Mouse (Mus musculus): Measurements from ENCODE around the gene Helz.
"Not testable (repeated sequence)": the region's sequence is repeated elsewhere in the genome, so short reads cannot be mapped to it uniquely, and the experiment has no call there.

The Helz gene

DNA sequence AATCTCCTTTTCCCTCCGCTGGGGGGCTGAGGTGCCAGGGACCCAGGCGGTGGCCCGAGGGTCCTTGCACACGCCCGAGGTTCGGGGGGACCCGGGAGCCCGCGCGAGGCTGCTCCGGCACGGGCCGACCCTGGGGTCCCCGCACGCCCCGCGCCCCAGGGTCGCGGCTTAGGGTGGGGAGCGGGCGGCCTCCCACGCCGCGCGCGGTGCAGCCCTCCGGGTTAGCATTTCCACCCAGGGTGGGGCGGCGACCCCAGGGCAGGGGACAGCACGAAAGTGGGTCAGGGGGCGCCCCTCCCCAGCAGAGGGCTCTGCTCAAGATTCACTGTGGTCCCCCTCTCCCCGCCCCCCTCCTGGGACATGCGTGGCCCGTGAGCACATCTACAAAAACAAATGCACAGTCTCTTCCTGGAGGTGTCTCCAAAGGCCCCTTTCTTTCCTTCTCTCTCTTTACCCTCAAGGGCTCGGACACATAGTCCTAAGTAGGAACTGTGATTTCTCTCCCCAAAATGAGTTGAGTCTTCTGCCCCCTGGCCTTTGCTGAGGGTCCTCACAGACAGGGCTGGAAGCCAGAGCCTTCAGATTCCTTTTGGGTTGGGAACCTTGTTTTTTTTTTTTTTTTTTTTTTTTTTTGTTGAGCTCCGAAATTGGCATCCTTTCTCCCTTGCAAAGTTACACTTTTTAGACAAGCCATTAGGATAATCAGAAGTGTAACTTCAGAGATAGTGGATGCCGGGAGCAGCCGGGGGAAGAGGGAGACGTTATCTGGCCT, 660 bp downstream of the Helz start:
- DNase-seq (ENCODE audit: low read depth, low spot score) = peak; percentile 30

DNA sequence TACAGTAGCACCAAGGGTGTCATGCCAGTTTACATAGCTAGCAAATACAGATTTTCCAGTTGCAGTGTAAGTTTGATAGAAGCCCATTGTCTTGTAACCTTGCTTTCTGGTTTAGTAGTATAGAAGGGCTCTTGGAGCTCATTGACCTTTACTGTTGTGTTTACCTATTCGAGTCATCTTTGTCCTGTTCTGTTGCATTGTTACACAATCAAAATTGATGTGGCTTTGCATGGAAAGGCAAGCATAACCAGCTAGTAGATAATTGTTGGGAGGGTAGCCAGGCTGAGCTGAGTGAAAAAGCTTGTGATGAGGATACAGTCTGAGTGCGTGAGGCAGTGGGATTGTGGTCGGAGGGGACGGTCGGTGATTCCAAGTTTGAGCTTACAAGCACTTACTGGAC, 12.1 kb downstream of the Helz start:
- no peak for DNase-seq (ENCODE audit: low read depth, low spot score)

DNA sequence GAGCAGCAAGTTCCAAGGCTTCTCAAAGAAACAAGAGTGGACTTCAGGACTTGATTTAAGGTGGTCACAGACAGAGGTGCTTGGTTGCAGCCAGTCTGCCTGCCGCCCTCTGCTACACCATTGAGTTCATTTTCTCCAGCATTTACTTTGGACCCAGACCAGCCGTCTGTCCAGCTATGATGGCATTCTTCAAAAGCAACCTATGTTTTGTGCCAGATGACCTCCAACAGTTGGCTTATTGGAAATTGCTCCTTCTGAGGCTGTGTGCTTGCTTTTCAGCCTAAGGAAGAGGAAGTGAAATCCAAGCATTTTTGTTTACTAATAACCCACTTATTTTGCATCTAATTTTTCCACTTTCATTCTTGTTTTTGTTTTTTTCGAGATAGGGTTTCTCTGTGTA, 19.7 kb downstream of the Helz start:
- no peak for DNase-seq (ENCODE audit: low read depth, low spot score)

DNA sequence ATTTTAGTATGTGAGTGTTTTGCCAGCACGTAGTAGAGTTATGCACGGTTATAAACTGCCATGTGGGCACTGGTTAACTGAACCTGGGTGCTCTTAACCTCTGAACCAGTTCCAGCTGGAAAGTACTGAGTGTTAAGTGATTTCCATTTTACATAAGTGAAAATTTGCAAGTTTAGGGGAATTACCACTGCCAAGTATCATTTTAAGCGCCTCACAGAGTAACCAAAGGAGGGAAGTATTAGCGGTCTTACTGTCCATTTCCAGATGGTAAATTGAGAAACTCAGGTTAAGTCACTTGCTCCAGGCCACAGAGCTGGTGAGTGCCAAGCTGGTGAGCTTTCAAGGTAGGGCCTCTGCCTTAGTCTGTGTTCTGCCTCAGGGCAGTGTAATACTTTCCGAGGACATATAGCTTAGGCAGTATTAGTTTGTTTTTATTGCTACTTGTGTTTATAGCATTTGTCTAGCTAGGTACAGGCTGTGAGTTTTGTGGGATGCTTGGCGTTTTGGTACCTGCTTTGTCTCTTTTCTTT, 20.8 kb downstream of the Helz start:
- DNase-seq (ENCODE audit: low read depth, low spot score) = no peak

DNA sequence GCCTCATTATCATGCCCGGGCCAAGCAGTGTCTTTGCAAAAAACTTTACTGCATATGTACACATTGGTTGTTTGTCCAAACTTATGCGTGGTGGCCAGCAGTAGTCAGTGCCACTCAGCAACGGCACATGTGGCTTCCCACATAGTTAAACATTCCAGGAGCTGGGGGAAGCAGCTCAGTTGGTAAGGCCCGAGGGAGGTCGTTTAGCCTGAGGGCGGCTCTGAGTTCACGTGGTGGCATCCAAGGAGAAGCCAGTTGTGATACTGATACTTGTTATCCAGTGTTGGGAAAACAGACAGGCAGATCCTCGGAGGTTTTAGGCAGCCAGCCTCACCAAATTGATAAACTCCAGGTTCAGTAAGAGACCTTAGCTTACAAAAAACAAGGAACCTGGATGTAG, 23.2 kb downstream of the Helz start:
- DNase-seq (ENCODE audit: low read depth, low spot score) = not testable (repeated sequence)

DNA sequence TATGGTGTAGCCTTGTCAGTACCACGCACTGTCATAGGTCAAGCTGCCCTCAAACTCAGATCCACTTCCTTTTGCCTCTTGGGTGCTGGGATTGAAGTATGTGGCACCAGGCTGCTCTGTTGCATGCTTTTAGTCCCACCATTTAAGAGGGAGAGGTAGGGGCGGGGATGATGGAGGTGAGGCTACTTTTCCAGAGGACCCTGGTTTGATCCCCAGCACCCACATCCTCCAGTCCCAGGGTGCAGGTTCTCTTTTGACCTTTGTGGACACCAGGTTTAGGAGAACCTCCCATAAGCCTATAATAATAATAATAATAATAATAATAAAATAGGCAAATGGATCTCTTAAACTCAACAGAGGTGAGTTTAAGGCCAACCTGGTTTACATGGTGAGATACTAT, 23.6 kb downstream of the Helz start:
- DNase-seq (ENCODE audit: low read depth, low spot score) = no peak

DNA sequence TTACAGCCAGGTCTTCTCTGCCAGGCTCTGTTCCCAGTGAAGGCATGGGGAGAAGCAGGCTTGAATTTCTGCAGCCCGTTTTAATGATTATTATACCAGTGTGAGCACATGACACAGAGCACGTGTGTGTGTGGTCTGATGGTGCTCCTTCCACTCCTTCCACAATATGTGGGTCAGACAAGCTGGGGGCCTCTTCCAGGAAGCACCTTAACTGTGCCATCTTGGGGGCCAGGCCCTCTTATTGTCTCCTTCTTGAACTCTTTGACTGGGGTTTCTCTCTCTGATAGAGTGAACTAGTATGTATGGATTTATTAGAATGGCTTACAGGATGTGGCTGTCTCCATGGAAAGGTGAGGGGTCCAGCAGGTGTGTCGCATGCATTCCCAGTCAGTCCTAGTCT, 24.8 kb downstream of the Helz start:
- DNase-seq (ENCODE audit: low read depth, low spot score) = no peak

DNA sequence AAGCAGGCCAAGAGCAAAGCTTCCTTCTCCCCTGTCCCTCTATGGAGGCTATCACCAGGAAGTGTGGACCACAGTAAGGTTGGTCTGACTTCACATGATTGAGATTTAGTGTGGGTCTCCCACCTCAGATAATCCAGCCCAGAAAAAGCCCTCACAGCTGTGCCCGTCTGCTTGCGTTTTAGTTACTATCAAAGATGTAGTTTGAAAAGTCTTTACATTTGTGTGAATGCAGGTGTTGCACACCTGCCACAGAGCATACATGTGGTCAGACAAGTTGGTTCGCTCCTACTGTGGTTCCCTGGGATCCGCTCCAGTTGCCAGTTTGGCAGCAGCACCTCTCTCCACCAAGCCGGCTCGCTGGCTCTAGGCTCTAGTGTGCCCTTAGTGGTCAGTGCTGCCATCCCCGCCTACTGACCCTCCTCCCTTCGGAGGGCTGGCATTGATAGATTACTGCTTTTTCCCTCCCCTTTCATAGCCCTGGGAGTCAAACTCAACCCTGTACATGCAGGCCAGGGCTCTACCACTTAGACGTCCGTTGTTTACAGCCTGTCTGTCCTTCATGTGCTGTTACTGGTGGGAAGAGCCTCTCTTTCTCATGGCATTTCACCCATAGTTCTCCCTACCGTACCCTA, 25.4 kb downstream of the Helz start:
- peak; percentile 15 for DNase-seq (ENCODE audit: low read depth, low spot score)

DNA sequence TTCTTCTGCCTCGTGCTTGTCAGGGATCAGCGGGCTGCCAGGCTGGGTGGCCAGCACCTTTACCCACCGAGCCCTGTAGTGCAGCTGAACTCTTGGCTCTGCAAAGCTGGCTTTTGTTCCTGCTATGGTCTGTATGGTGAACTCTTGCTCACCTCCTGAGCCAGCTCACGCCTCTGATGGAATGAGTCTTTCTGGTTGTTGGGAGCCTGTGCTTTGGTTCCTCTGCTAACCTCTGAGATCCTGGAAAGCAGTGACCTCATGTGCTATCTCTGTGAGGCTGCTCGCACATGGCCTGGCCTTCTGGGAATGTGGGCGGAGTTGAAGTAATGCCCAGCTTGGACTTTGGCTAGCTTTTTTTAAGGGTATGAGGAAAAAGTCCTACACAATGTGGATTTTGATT, 26.1 kb downstream of the Helz start:
- peak; percentile 75 for DNase-seq (ENCODE audit: low read depth, low spot score)

DNA sequence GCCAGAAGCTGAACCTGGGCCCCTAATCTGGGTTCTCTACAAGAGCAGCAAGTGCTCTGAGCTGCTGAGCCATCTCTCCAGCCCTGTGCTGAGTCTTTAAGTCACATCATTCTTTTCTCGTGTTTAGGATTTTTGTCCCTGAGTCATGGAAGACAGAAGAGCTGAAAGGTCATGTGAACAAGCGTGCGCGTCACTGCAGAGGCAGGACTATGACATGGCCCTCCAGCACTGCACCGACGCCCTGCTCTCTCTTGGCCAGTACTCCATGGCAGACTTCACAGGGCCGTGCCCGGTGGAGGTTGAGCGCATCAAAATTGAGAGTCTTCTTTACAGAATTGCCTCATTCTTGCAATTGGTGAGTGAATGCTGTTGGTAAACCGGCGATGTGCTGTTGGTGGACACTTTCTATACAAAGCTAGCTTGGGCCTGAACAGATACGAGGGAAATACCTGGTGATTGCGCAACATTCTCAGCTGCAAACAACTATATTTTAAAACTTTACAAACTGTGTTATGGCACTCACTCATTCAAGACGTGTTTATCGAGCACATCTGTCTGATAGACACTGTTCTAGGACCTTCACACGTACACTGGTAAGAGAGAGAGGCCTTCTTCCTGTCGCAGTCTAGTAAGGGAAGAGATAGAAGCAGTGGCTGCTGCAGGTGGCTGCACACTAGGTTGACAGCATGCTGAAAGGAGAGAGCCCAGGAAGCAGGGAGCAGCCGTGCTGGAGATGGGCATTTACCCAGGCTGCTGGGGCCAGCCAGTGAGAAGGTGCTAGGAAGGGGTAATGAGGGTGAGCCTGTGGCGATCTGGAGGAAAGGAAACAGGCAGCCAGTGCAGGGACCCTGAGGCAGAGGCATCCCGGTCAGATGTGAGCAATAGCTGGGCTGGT, 27.3 kb downstream of the Helz start:
- DNase-seq (ENCODE audit: low read depth, low spot score) = peak; percentile 46

DNA sequence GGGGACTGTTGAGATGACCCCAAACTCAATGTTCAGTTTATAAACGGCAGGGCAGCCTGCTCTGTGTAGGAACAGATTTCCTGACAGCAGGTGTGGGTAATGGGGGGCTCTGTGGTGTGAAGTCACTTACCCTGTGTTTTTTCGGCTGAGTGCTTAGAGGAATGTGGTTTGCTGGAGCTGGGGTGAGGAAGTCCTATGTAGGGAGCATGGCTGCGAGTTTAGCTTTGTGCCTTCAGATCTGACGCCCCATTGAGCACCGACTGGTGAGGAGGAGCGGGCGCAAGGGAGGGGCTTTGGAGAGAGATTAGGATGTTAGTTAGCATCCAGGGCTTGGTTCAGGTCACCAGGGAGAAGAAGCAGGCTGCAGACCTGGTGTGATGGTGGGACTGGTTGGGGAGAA, 28.5 kb downstream of the Helz start:
- no peak for DNase-seq (ENCODE audit: low read depth, low spot score)

DNA sequence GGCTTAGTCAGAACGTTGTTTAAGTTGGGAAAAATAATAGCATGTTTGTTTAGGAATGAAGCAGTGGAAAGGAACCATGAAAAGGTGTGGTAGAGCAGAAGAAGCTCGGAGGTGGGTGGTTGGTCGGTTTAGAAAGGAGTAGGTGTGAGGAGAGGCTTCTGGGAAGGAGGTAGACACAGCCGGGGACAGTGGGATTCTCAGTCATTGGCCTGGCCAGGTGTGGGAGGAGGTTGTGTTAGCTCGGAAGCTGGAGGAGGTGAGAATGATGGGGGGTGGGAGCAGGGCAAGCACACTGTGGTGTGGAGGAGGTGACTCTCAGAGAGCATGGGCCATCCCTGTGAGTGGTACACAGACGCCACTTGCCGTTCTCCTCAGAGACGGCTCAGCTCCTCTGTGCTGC, 29.7 kb downstream of the Helz start:
- DNase-seq (ENCODE audit: low read depth, low spot score) = no peak

DNA sequence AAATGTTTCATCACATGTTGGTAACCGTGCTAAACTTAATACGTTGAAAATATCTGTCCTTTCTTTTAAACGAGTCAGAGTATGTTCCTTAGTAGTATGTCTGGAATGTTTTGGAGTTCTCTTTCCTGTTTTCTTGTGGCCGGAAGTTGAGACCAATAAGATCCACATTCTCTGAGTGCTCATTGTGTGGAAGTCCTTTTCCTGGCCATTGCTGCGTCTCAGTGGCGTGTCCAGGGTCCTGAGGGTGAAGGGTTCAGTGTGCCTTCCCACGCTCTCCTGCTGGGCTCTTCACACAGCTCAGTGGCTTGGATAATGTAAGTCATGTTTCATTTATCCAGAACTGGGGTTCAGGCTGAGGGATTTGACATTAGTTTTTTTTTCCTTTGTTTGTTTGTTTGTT, 30.5 kb downstream of the Helz start:
- DNase-seq (ENCODE audit: low read depth, low spot score) = peak; percentile 9

DNA sequence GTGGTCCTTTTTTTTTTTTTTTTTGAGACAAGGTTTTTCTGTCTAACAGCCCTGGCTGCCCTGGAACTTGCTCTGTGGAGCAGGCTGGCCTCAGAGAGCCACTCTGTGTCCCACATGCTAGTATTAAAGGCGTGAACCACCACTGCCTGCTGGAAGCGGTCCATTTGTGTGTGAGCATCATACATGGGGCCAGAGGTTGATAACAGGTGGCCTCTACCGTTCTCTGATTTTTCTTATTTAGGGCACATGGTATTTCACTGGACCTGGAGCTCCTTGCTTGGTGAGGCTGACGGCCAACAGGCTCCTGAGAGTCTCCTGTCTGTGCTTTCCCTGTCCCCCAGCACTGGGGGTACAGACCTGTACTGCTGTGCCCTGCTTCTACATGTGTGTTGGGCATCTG, 33.1 kb downstream of the Helz start:
- no peak for DNase-seq (ENCODE audit: low read depth, low spot score)

DNA sequence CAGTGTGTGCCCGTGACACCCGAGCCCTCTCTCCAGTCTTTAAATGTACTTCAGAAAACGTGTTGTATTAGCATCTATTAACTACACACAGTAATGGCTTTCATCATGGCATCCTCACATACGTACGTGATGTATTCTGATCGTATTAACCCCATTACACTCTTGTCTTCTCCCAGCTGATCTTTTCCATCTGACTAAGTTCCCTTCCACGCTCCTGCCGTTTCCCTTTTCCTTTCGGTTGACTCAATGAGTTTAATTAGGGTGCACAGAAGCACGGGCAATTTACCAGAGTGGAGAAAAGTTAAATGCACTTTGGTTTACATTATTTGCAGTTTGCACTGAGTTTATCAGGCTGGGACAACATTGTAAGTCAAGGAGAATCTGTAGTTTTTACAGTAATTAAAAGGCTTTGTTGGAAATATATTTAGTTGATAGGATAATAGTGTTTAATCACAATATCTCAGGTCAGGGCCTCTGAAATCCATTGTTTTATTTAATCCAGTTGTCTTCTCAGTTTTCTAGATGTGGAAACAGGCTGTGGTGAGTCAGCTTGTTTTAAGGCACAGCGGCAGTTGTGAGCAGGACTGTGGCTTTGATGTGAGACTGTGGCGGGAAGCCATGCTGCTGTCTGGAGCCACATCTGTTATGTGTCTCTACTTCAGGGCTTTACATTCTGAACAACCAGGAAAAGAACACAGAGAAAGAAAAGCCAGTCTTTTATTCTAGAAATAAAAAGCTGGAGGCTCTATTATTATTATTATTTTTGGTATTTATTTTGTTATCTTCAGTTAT, 37.1 kb downstream of the Helz start:
- peak; percentile 66 for DNase-seq (ENCODE audit: low read depth, low spot score)

DNA sequence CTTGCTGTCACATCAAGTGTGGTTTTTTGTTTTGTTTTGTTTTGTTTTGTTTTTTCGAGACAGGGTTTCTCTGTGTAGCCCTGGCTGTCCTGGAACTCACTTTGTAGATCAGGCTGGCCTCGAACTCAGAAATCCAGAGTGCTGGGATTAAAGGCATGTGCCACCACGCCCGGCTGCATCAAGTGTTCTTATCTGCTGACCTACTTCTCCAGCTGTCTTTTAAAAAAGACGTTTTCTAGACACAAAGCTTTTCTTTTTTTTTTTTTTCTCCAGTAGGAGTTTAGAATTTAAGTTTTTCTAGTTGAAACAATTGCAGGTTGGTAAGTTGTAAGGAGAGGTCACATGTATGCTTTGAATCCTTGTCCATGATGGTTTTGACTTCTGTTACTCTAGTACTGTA, 38.4 kb downstream of the Helz start:
- DNase-seq (ENCODE audit: low read depth, low spot score) = not testable (repeated sequence)

DNA sequence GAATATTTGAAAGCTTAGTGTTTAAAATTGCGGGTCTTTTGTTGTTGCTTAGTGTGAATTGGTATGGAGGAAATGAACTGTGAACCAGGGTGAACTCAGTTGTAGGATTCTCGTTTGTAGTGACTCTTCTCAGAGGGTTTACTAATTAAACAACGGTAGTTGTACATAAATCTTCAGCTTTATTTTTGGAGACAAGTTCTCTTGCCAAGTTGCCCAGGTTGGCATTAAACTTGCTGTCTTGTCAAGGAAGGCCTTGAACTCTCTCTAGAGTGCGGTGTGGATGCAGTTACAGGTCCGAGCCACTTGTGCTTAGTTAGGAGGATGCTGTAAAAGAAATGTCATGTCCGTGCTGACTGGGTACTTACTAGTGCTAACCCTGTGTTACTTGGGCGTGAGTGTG, 39.4 kb downstream of the Helz start:
- no peak for DNase-seq (ENCODE audit: low read depth, low spot score)

DNA sequence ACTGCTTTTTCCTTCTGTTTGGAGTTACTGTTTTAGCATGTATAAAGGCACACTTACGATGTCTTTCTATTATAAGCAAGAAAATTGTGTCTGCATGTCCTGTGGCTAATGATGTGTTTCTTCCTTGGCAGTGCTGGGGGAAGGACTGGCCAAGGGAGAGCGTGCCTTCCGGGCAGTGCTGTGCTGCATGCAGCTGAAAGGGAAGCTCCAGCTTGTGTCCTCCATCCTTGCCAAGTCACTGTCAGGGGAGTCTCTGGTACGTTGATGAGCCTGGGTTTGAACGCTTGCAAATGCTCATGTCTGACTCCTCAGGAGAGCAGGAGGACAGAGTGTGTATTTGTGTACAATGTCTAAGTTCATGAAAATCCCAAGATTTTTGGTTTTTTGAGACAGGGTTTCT, 44.8 kb downstream of the Helz start:
- DNase-seq (ENCODE audit: low read depth, low spot score) = no peak

DNA sequence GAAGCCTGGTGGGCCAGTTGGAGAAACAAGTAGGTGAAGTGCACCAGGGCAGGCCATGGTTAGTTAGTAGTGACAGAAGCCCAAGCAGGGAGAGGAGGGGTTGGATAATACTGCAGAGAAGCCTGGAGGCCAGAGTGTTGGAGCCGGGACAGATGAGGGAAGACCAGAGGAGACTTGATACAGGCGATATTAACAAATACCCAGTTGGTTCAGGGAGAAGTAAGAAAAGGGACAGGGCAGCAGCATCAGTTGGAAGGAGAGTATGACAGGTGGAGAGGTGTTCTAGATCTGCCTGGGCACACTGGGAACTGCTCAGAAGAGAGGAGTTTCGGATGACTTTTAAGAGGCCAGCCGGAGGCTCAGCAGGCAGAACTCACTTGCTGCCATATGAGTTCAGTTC, 49.7 kb downstream of the Helz start:
- DNase-seq (ENCODE audit: low read depth, low spot score) = no peak

DNA sequence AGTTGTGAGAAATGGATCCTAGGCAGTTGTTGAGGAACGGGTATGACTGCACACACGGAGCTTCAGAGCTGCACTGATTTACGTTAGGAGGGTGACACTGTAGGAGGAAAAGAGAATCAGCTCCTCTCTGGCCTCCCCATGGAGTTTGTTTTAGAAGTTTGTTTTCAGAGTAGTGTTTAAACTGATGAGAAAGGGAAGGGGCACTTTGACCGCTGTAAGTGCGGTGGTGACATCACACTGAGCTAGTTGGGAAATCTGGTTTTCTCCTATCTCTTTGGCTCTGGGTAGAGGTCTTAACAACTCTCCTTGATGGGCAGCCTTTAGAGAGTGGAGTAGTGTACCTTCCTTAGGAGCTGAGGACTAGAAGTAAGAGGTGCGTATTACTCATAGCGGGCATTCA, 58.0 kb downstream of the Helz start:
- no peak for DNase-seq (ENCODE audit: low read depth, low spot score)

DNA sequence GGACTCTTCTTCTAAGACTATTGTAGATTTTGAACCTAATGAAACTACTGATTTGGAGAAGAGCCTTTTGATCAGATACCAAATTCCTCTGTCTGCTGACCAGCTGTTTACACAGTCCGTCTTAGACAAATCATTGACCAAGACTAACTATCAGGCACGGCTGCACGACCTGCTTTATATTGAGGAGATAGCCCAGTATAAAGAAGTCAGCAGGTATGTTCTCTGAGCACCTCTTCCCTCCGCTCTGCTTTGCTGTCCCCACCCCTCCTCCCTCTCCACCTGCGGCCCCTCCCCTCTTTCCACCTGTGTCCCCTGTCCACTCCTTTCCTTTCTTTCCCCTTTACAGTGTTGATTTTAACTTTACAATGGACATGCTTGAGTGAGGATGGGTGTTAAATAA, 66.2 kb downstream of the Helz start:
- DNase-seq (ENCODE audit: low read depth, low spot score) = no peak

DNA sequence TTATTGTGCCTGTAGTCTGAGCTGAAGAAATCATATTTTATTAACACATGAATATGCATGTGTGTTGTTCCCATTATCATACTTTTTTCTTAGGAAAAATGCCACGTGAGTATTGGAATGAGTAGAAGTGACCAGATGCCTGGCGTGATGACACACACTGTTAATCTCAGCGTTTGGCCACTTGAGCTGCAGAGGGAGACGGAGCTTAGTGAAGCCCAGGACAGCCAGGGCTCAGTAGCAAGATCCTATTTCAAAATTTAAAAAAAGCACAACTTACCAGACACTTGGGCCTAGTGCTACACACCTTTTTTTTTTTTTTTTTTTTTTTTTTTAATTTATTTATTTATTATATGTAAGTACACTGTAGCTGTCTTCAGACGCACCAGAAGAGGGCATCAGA, 68.0 kb downstream of the Helz start:
- DNase-seq (ENCODE audit: low read depth, low spot score) = no peak

Measured in 3T3-L1 (cell line).